Mouse (Mus musculus) intestine, embryonic 16.5 days (tissue): ENCODE results near the gene Slc35f5. TPM values are rescaled to one million over a fixed set of nuclear protein-coding genes. Genes with fewer than 3 reads are reported as not detected.

Experiments
- ATAC-seq: fragments of 200-750 bp; cut with Nextera tagmentation; 2 replicates; pipeline ENCODE4 v1.8.0; 2017; ENCODE audit warnings: moderate TSS enrichment, moderate library complexity
- H3K27ac ChIP-seq: fragments of 300-500 bp; sonication (generic); 2 replicates; pipeline ENCODE4 v1.5.1; 2014; ENCODE audit warnings: mild to moderate bottlenecking, low read length
- H3K27me3 ChIP-seq: fragments of 300-500 bp; sonication (generic); replicated peaks from 2 replicates; pipeline ENCODE4 v1.6.1; 2014; ENCODE audit warnings: low read length, control low read depth, mixed read lengths; ENCODE audit not compliant: control insufficient read depth, insufficient read depth
- H3K36me3 ChIP-seq: fragments of 300-500 bp; sonication (generic); 2 replicates; pipeline ENCODE4 v1.6.1; 2014; ENCODE audit warnings: low read length, control low read depth; ENCODE audit not compliant: control insufficient read depth, insufficient read depth
- H3K4me1 ChIP-seq: fragments of 300-500 bp; sonication (generic); 2 replicates; pipeline ENCODE4 v1.6.1; 2014; ENCODE audit warnings: low read length, control low read depth, mixed read lengths; ENCODE audit not compliant: control insufficient read depth, insufficient read depth
- H3K4me2 ChIP-seq: fragments of 300-500 bp; sonication (generic); 2 replicates; pipeline ENCODE4 v1.6.1; 2014; ENCODE audit warnings: low read depth, low read length, control low read depth
- H3K4me3 ChIP-seq: fragments of 300-500 bp; sonication (generic); 2 replicates; pipeline ENCODE4 v1.5.1; 2014; ENCODE audit warnings: mild to moderate bottlenecking, low read length
- H3K9ac ChIP-seq: fragments of 300-500 bp; sonication (generic); 2 replicates; pipeline ENCODE4 v1.6.1; 2014; ENCODE audit warnings: low read depth, low read length
- H3K9me3 ChIP-seq: fragments of 300-500 bp; sonication (generic); 2 replicates; pipeline ENCODE4 v1.6.1; 2016; ENCODE audit warnings: low read length, control low read depth; ENCODE audit not compliant: control insufficient read depth
- WGBS: fragments of 180-500 bp; shearing (Covaris S2); extraction: QIAGEN DNeasy Blood & Tissue Kit; methylation state at CpG from one replicate; pipeline ENCODE4 v1.1.7; 2014; 5-methylcytosine and 5-hydroxymethylcytosine counted together
- polyA plus RNA-seq: library from polyadenylated mRNA; unstranded; fragments of >200 nt; fragmentation: Nextera tagmentation; extraction: Ambion mirVana; gene quantifications from 2 replicates; pipeline ENCODE4 v1.2.1, GENCODE M21; 2015

The Slc35f5 gene
- polyA plus RNA-seq, 1 experiment from 2014 or later, result 49.1 TPM

DNA sequence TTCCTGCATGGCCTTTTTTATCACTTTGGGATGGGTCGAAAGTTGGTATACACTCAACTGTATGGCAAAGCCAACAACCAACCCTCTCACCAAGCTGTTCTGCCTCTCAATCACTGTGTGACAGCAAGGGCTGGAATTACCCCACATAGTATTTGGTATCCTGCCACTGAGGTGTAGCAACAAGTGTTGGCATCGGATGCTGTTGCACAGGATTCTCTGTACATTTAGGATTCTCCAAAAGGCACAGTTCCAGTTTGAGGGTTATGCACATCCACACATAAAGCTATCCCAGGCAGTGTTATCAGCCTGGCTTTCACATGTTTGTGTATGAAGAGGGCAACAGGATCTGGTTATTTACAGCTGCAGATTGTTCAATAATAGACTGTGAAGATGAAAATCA lies 23.3 kb upstream of the Slc35f5 start:
- H3K4me2 ChIP-seq, result no peak overlapping the region
- ATAC-seq, result no peak
- H3K27me3 ChIP-seq, result no peaks in the 10 kb centered on the region
- H3K4me1 ChIP-seq, result peaks cover 3% of the 10 kb centered on the region; the same call in 1 of the 2 replicates
- 93% methylated on average over 2 of the region's 2 CpGs for WGBS
- H3K9ac ChIP-seq, result no peak overlapping the region
- no peaks in the 10 kb centered on the region for H3K9me3 ChIP-seq
- H3K27ac ChIP-seq, result no peak overlapping the region
- no peak overlapping the region for H3K4me3 ChIP-seq
- H3K36me3 ChIP-seq, result no peaks in the 10 kb centered on the region

- H3K4me3 ChIP-seq, result no peak overlapping the region
- no peak overlapping the region for H3K27ac ChIP-seq
- no peak overlapping the region for H3K9ac ChIP-seq
- H3K27me3 ChIP-seq, result no peaks in the 10 kb centered on the region
- no peak overlapping the region for H3K4me2 ChIP-seq
- WGBS, result 78% methylated on average over 8 of the region's 8 CpGs
- H3K9me3 ChIP-seq, result no peaks in the 10 kb centered on the region
- H3K4me1 ChIP-seq, result no peaks in the 10 kb centered on the region; the same call in 1 of the 2 replicates
- H3K36me3 ChIP-seq, result no peaks in the 10 kb centered on the region
- ATAC-seq, result 0 out of 2 replicates have a peak, but pooled peaks have one; percentile 34
Measured at GRCm38 (mm10) chr1:125537776-125538175, 22.6 kb upstream of the Slc35f5 start.

DNA sequence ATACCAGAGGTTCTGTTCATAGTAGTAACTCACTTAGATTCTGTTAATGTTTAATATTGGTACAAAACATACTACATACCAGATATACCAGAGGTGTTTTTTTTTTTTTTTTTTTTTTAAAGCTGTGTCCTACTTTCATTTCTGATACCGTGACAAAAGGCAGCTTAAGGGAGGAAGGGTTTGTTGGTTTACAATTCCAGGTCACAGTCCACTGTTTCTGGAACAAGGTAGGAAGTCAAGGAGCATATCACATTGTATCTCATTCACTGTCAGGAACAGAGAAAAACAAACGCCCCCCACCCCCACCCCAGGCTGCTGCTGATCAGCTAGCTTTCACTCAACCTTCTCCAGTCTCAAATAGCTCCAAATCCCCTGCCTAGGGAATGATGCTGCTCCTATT lies 21.1 kb upstream of the Slc35f5 start:
- ATAC-seq, result peak; percentile 41; the same call in 1 of the 2 replicates

GRCm38 (mm10) chr1:125542008-125542999 lies 18.1 kb upstream of the Slc35f5 start:
- H3K4me2 ChIP-seq, result no peak overlapping the region
- no peaks in the 10 kb centered on the region for H3K36me3 ChIP-seq
- H3K9ac ChIP-seq, result no peak overlapping the region
- peak overlapping the region; percentile 3; the same call in 1 of the 2 replicates for H3K27ac ChIP-seq
- H3K27me3 ChIP-seq, result no peaks in the 10 kb centered on the region
- H3K4me1 ChIP-seq, result no peaks in the 10 kb centered on the region; the same call in 1 of the 2 replicates
- no peak for ATAC-seq
- H3K4me3 ChIP-seq, result no peak overlapping the region
- H3K9me3 ChIP-seq, result no peaks in the 10 kb centered on the region
- 71% methylated on average over 7 of the region's 7 CpGs for WGBS

More for the DNA sequence above, 21.1 kb upstream of the Slc35f5 start:
- Histone ChIP-seq H3K4me2 (no peak overlapping the region), H3K4me3 (no peak overlapping the region), H3K27ac (no peak overlapping the region), H3K36me3 (no peaks in the 10 kb centered on the region), H3K27me3 (no peaks in the 10 kb centered on the region), H3K4me1 (no peaks in the 10 kb centered on the region; the same call in 1 of the 2 replicates), H3K9ac (no peak overlapping the region), H3K9me3 (no peaks in the 10 kb centered on the region)
- 58% methylated on average over 2 of the region's 2 CpGs for WGBS

- Histone ChIP-seq H3K4me2 (peak overlapping the region; percentile 34; the same call in 1 of the 2 replicates), H3K4me3 (no peak overlapping the region), H3K36me3 (no peaks in the 10 kb centered on the region), H3K4me1 (no peaks in the 10 kb centered on the region; the same call in 1 of the 2 replicates), H3K27me3 (no peaks in the 10 kb centered on the region), H3K9ac (no peak overlapping the region), H3K9me3 (no peaks in the 10 kb centered on the region), H3K27ac (peak overlapping the region; percentile 88)
- ATAC-seq, result peak; percentile 89
- WGBS, result 33% methylated on average over 1 of the region's 1 CpGs
Measured at GRCm38 (mm10) chr1:125549872-125550271, 10.5 kb upstream of the Slc35f5 start.

GRCm38 (mm10) chr1:125550359-125550758 lies 10.0 kb upstream of the Slc35f5 start:
- Histone ChIP-seq H3K9me3 (no peaks in the 10 kb centered on the region), H3K4me2 (peak overlapping the region; percentile 34; the same call in 1 of the 2 replicates), H3K27me3 (no peaks in the 10 kb centered on the region), H3K36me3 (no peaks in the 10 kb centered on the region), H3K27ac (peak overlapping the region; percentile 88), H3K4me3 (no peak overlapping the region), H3K9ac (no peak overlapping the region), H3K4me1 (no peaks in the 10 kb centered on the region; the same call in 1 of the 2 replicates)
- peak; percentile 95 for ATAC-seq
- 29% methylated on average over 1 of the region's 1 CpGs for WGBS

DNA sequence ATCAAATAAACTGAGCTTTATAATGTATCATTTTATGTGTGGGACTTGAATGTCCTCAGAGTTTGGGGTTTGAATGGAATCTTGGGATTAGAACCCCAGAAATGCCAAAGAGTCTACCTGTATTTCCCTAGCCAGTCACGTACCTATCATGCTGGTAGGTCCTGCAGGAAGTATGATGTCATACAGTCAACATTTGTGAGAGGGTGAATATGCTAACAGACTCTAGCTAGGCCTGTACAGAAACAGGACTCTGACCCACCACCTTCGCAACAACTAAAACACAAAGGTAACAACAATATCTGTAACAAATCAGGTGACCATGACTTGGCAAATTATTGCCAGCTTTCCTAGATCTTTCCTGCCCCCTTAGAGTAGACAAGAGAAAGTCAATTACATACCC lies 8.8 kb upstream of the Slc35f5 start:
- H3K36me3 ChIP-seq, result no peaks in the 10 kb centered on the region
- peak; percentile 81 for ATAC-seq
- no peaks in the 10 kb centered on the region for H3K9me3 ChIP-seq
- no peaks in the 10 kb centered on the region; the same call in 1 of the 2 replicates for H3K4me1 ChIP-seq
- WGBS, result 54% methylated on average over 2 of the region's 2 CpGs
- H3K27me3 ChIP-seq, result no peaks in the 10 kb centered on the region
- H3K4me2 ChIP-seq, result no peak overlapping the region
- H3K4me3 ChIP-seq, result no peak overlapping the region
- H3K27ac ChIP-seq, result 0 out of 2 replicates have a peak overlapping the region, but pooled peaks have one; percentile 15
- no peak overlapping the region for H3K9ac ChIP-seq

GRCm38 (mm10) chr1:125559261-125559660 lies 1.1 kb upstream of the Slc35f5 start:
- 51% methylated on average over 3 of the region's 3 CpGs for WGBS
- no peaks in the 10 kb centered on the region for H3K36me3 ChIP-seq
- no peak overlapping the region for H3K4me3 ChIP-seq
- ATAC-seq, result no peak
- no peaks in the 10 kb centered on the region for H3K27me3 ChIP-seq
- peaks cover 8% of the 10 kb centered on the region for H3K4me1 ChIP-seq
- no peaks in the 10 kb centered on the region for H3K9me3 ChIP-seq
- H3K27ac ChIP-seq, result peak overlapping the region; percentile 66
- no peak overlapping the region for H3K4me2 ChIP-seq
- H3K9ac ChIP-seq, result no peak overlapping the region

DNA sequence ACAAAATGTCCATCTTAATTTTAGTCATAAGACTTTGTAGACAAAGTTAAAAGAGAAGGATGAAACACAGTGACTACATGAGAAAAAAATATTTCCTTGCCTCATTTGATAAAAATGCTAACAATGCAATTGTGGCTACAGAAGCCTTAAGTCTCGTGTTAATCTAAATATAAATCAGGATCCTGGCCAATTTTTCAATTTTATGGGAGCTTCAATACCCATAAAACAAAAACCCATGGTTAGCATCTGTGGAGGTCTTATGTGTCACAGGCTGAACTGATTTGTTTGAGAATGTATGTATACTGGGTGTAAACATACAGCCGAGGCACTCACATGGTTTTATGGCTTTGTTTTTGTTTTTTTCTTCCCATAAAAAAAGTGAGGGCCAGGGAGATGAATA lies 674 bp upstream of the Slc35f5 start:
- 4% methylated on average over 2 of the region's 2 CpGs for WGBS
- Histone ChIP-seq H3K36me3 (no peaks in the 10 kb centered on the region), H3K4me1 (peaks cover 8% of the 10 kb centered on the region), H3K27me3 (no peaks in the 10 kb centered on the region), H3K4me2 (peak overlapping the region; percentile 79), H3K27ac (peak overlapping the region; percentile 98), H3K9ac (peak overlapping the region; percentile 99), H3K9me3 (no peaks in the 10 kb centered on the region), H3K4me3 (peak overlapping the region; percentile 90)
- no peak for ATAC-seq
